Mouse (Mus musculus) ES-CJ7 (cell line): ENCODE data around the gene Josd2.

ENCODE experiments used
- DNase-seq: peaks from one replicate; pipeline ENCODE4 v3.0.0; 2011; ENCODE audit warnings: low read depth, low spot score

Gene Josd2

DNA sequence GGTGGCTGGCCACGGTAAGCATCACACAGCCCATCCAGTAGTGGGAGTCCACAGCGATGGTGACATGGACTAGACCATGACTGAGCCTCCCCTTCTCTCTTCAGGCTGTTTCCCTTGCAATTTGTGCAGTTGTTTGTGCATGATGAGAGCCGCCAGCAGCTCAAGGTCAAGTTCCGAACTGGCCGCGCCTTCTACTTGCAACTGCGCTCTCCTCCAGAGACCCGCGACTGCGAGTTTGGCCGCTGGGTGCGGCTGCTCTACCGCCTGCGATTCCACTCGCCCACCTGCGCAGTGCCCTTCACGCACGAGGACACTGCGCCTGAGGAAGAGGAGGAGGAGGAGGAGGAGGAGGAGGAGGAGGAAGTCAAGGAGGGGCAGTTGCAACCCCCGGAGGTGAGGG, 32.3 kb downstream of the Josd2 start:
- peak; percentile 65 for DNase-seq

DNA sequence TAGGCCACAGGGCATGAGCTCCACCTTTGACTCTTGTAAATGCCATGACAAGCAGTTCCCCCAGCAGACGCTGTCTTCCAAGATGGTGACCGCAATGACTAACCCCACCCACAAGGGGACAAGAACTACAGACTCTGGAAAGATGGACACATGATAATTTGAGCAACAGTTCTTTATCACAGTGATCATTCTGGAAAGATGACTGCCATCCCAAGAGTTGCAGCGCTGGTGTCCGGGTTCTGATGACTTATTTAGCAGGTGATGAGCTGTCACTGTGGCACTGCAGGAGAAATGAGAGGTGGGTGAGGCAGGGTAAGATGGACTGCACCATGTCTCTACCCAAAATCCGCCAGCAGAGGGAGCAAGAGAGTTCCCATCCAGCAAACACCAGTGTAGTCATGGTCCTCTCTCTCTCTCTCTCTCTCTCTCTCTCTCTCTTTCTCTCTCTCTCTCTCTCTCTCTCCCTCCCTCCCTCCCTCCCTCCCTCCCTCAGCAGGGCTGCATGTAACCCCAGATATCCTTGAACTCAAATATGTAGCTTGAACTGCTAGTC, 33.9 kb downstream of the Josd2 start:
- DNase-seq: peak; percentile 82

GRCm38 (mm10) chr7:44507491-44507890, 39.7 kb downstream of the Josd2 start:
- no peak for DNase-seq

- peak; percentile 72 for DNase-seq
These were observed 51.6 kb downstream of the Josd2 start for GRCm38 (mm10) chr7:44519240-44519913.

GRCm38 (mm10) chr7:44520990-44521389, 53.2 kb downstream of the Josd2 start:
- no peak for DNase-seq
